Mouse (Mus musculus): Measurements from ENCODE around the gene Slc2a1. TPM values are rescaled to one million over a fixed set of nuclear protein-coding genes. Genes with fewer than 3 reads are reported as not detected.
A peak's percentile ranks its signal among the peaks of the same experiment; 100 is the strongest.

Gene Slc2a1
- total and polyA plus RNA-seq, 2 experiments from 2014 or later: 19.7 to 93.0 TPM

DNA sequence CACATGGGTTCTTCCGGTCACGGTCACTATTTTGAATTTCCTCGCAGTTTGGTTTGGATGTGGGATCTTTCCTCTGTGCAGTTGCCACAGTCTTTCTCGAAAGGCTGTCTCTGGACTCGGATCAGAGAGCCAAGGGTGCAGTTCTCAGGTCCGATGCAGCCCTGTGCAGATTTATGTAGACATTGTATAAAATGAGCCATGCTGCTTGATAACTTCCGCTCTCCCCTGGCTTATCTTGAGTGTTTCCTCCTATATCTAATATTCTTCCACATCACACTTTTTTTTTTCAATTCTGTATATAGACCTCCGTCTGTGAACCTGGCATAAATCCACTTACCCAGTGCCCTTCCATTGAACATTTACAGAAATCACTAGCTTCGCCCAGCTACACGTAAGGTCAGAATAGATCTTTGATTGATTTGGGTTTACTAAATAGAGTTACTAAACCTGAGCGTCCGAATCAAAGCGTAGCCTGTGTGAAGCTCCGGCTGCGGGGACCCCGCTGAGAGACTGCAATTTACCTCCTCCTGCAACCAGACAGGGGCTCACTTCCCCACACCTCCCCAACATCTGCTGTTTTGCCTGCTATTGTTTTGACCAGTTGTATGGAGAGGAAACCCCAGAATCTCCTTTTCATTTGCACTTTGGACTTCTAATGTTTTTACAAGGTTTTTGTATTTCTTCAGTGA, 37.4 kb upstream of the Slc2a1 start:
- Histone ChIP-seq H3K4me3 (ENCODE audit: low read depth, low read length) (no peak overlapping the region), H3K27me3 (ENCODE audit: control insufficient read depth, insufficient read depth, low read length) (peaks cover 7% of the 10 kb centered on the region; the same call in 1 of the 2 replicates), H3K4me1 (ENCODE audit: control insufficient read depth, insufficient read depth) (peaks cover 9% of the 10 kb centered on the region; the same call in 1 of the 2 replicates), H3K9me3 (replicated peaks; ENCODE audit: control insufficient read depth, low read length) (no peaks in the 10 kb centered on the region), H3K9ac (replicated peaks; ENCODE audit: low read depth, low read length) (no peak overlapping the region), H3K4me2 (ENCODE audit: low read depth, low read length) (peak overlapping the region; percentile 24), H3K36me3 (replicated peaks; ENCODE audit: control insufficient read depth, insufficient read depth, low read length) (no peaks in the 10 kb centered on the region), H3K27ac (ENCODE audit: low read depth) (no peak overlapping the region)
- TF ChIP-seq EP300 (IDR thresholded peaks at IDR 0.05; ENCODE audit: low read depth) (no peak), CTCF (IDR thresholded peaks at IDR 0.05; ENCODE audit: low read depth) (no peak)
- 54% methylated on average over 16 of the region's 16 CpGs for WGBS
- no peak for DNase-seq (ENCODE audit: low spot score)
- ATAC-seq (ENCODE audit: insufficient read depth, low read depth): no peak

DNA sequence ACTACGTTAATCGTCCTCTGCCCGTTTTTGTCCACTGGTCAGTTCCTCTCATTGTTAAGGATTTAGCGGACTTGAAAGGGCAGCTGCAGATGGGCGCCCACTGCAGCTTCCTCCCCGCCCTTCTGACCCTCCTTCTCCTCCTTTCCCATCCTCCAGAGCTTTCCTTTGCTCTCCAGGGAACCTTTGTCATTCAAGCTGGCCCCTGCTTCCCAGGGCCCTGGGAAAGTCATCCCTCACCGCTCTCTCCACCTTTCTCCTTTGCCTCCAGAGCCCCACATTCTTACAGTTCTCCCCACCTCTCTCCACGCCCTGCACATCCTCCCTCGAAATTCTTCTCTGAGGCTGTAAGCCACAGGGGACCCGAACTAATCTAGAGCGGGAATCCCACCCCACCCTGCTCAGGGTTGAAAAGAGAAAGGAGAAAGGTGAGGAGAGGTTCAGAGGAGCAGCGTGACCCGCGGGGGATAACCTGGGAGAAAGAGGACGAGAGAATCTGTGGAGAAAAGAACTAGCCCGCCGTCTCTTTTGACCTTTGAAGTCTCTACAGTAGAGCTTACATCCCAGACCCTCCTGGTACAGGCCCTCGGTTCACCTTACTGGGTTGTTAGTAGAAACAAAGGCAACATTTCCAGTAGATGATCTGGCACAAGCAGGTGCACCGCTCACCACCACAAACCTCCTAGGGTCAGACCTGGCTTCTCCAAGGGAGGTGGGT, 36.7 kb upstream of the Slc2a1 start:
- Histone ChIP-seq H3K4me2 (ENCODE audit: low read depth, low read length) (peak overlapping the region; percentile 24), H3K36me3 (replicated peaks; ENCODE audit: control insufficient read depth, insufficient read depth, low read length) (no peaks in the 10 kb centered on the region), H3K27me3 (ENCODE audit: control insufficient read depth, insufficient read depth, low read length) (peaks cover 7% of the 10 kb centered on the region; the same call in 1 of the 2 replicates), H3K9me3 (replicated peaks; ENCODE audit: control insufficient read depth, low read length) (no peaks in the 10 kb centered on the region), H3K9ac (replicated peaks; ENCODE audit: low read depth, low read length) (no peak overlapping the region), H3K4me1 (ENCODE audit: control insufficient read depth, insufficient read depth) (peaks cover 14% of the 10 kb centered on the region; the same call in 1 of the 2 replicates), H3K4me3 (ENCODE audit: low read depth, low read length) (no peak overlapping the region), H3K27ac (ENCODE audit: low read depth) (no peak overlapping the region)
- DNase-seq (ENCODE audit: low spot score) (no peak), ATAC-seq (ENCODE audit: insufficient read depth, low read depth) (no peak)
- 56% methylated on average over 19 of the region's 19 CpGs for WGBS
- no peak for TF ChIP-seq EP300 (IDR thresholded peaks at IDR 0.05; ENCODE audit: low read depth)
- no peak for TF ChIP-seq CTCF (IDR thresholded peaks at IDR 0.05; ENCODE audit: low read depth)

DNA sequence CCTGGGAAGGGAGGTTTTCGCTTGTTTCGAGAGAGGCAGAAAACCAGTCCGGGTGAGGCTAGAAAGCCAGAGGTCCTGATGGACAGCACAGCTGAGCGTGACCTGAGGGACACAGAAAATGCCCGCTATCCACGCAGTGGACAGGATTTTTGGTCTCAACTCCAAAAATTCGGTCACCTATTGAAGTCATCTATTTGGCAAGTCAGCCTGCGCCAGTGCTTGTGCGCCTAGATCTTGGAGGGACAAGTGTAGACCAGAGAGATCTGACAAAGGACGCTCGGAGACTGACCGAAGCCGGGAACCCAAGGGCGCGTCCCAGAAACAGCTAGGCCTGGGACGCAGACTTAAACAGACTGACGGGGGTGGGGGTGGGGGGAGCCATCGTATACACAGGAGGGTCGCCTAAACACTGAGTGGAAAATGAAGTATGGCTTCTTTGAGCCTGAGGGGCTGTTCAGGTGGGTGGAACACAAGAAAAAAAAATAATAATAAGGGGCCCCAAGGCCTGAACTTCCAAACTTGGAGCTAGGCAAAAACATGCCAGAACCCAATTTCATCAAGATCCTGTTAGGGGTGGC, 36.1 kb upstream of the Slc2a1 start:
- Histone ChIP-seq H3K4me3 (ENCODE audit: low read depth, low read length) (no peak overlapping the region), H3K9me3 (replicated peaks; ENCODE audit: control insufficient read depth, low read length) (no peaks in the 10 kb centered on the region), H3K4me1 (ENCODE audit: control insufficient read depth, insufficient read depth) (peaks cover 19% of the 10 kb centered on the region; the same call in 1 of the 2 replicates), H3K9ac (replicated peaks; ENCODE audit: low read depth, low read length) (0 out of 2 replicates have a peak overlapping the region, but pooled peaks have one; percentile 2), H3K4me2 (ENCODE audit: low read depth, low read length) (no peak overlapping the region; the same call in 1 of the 2 replicates), H3K27ac (ENCODE audit: low read depth) (no peak overlapping the region), H3K36me3 (replicated peaks; ENCODE audit: control insufficient read depth, insufficient read depth, low read length) (no peaks in the 10 kb centered on the region), H3K27me3 (ENCODE audit: control insufficient read depth, insufficient read depth, low read length) (peaks cover 7% of the 10 kb centered on the region; the same call in 1 of the 2 replicates)
- WGBS: 60% methylated on average over 19 of the region's 19 CpGs
- TF ChIP-seq EP300 (IDR thresholded peaks at IDR 0.05; ENCODE audit: low read depth) (no peak), CTCF (IDR thresholded peaks at IDR 0.05; ENCODE audit: low read depth) (no peak)
- DNase-seq (ENCODE audit: low spot score): no peak
- ATAC-seq (ENCODE audit: insufficient read depth, low read depth): no peak

DNA sequence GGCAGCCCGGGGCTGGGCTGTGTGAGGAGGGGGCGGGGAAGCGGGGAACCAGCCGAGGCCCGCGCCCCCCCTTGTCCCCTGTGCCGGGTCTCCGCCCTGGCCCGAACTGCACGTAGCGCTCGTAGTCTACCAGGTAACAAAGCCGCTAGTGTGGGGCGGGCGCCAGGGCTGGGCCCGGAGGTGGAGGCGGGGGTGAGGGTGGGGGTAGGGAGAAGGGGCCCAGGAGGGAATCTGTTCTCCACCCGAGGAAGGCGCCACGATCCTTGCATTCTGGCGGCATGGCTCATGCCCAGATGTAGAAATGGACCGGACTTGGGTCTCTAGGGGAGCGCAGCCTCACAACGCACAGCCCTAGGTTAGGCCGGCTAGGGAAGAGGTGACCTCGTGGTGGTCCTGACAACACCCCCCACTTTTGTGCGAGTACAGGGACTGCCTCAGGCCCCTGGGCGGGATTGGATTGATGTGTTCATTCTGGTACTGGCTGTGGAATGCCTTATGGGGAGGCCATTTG, 35.5 kb upstream of the Slc2a1 start:
- Histone ChIP-seq H3K27me3 (ENCODE audit: control insufficient read depth, insufficient read depth, low read length) (peaks cover 7% of the 10 kb centered on the region; the same call in 1 of the 2 replicates), H3K4me1 (ENCODE audit: control insufficient read depth, insufficient read depth) (peaks cover 25% of the 10 kb centered on the region; the same call in 1 of the 2 replicates), H3K9ac (replicated peaks; ENCODE audit: low read depth, low read length) (0 out of 2 replicates have a peak overlapping the region, but pooled peaks have one; percentile 2), H3K4me3 (ENCODE audit: low read depth, low read length) (no peak overlapping the region), H3K36me3 (replicated peaks; ENCODE audit: control insufficient read depth, insufficient read depth, low read length) (no peaks in the 10 kb centered on the region), H3K4me2 (ENCODE audit: low read depth, low read length) (no peak overlapping the region; the same call in 1 of the 2 replicates), H3K27ac (ENCODE audit: low read depth) (no peak overlapping the region), H3K9me3 (replicated peaks; ENCODE audit: control insufficient read depth, low read length) (no peaks in the 10 kb centered on the region)
- TF ChIP-seq CTCF (IDR thresholded peaks at IDR 0.05; ENCODE audit: low read depth): no peak
- no peak for TF ChIP-seq EP300 (IDR thresholded peaks at IDR 0.05; ENCODE audit: low read depth)
- DNase-seq (ENCODE audit: low spot score) (no peak), ATAC-seq (ENCODE audit: insufficient read depth, low read depth) (no peak)
- WGBS: 37% methylated on average over 28 of the region's 28 CpGs

DNA sequence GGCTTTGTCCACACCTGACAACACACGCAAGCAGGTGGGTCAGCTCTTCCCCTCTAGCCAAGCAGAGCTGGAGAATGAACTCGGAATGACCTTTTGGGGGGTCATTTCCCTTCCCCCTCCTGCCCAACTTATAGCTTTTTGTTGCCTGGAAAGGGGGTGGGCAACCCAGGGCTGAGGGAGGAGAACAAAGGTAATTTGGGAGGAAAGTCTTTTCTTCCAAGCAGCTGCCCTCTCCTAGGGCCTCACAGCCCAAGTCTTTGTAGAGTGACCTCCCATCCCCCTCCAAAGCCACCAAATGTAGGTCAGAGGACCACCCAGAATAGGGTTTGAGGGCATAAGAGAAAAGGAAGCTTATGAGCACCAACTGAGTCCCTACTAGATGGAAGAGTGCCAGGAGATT, 34.9 kb upstream of the Slc2a1 start:
- TF ChIP-seq EP300 (IDR thresholded peaks at IDR 0.05; ENCODE audit: low read depth) (no peak), CTCF (IDR thresholded peaks at IDR 0.05; ENCODE audit: low read depth) (no peak)
- H3K27me3 ChIP-seq (ENCODE audit: control insufficient read depth, insufficient read depth, low read length): peaks cover 7% of the 10 kb centered on the region; the same call in 1 of the 2 replicates
- no peak overlapping the region for H3K4me3 ChIP-seq (ENCODE audit: low read depth, low read length)
- H3K9me3 ChIP-seq (replicated peaks; ENCODE audit: control insufficient read depth, low read length): no peaks in the 10 kb centered on the region
- ATAC-seq (ENCODE audit: insufficient read depth, low read depth) (no peak), DNase-seq (ENCODE audit: low spot score) (no peak)
- no peak overlapping the region for H3K27ac ChIP-seq (ENCODE audit: low read depth)
- H3K4me1 ChIP-seq (ENCODE audit: control insufficient read depth, insufficient read depth): peaks cover 26% of the 10 kb centered on the region; the same call in 1 of the 2 replicates
- H3K36me3 ChIP-seq (replicated peaks; ENCODE audit: control insufficient read depth, insufficient read depth, low read length): no peaks in the 10 kb centered on the region
- WGBS: 75% methylated on average over 2 of the region's 2 CpGs
- H3K9ac ChIP-seq (replicated peaks; ENCODE audit: low read depth, low read length): no peak overlapping the region
- H3K4me2 ChIP-seq (ENCODE audit: low read depth, low read length): no peak overlapping the region

All from heart, postnatal 0 days (tissue).